Mouse (Mus musculus) right cerebral cortex, postnatal 4 days (tissue): Measurements from ENCODE around the gene Ggta1.

Experiments
- DNase-seq: peaks from one replicate; pipeline ENCODE4 v3.0.0-alpha.2; 2022

The Ggta1 gene

GRCm38 (mm10) chr2:35490458-35491111, 27.6 kb upstream of the Ggta1 start:
- no peak for DNase-seq

- no peak for DNase-seq
These were observed 24.7 kb upstream of the Ggta1 start for GRCm38 (mm10) chr2:35487700-35488099.

- no peak for DNase-seq
These were observed 24.1 kb upstream of the Ggta1 start for GRCm38 (mm10) chr2:35486981-35487655.

GRCm38 (mm10) chr2:35484102-35484501, 21.1 kb upstream of the Ggta1 start:
- DNase-seq = no peak

- no peak for DNase-seq
These were observed 20.4 kb upstream of the Ggta1 start for GRCm38 (mm10) chr2:35483402-35483801.

DNA sequence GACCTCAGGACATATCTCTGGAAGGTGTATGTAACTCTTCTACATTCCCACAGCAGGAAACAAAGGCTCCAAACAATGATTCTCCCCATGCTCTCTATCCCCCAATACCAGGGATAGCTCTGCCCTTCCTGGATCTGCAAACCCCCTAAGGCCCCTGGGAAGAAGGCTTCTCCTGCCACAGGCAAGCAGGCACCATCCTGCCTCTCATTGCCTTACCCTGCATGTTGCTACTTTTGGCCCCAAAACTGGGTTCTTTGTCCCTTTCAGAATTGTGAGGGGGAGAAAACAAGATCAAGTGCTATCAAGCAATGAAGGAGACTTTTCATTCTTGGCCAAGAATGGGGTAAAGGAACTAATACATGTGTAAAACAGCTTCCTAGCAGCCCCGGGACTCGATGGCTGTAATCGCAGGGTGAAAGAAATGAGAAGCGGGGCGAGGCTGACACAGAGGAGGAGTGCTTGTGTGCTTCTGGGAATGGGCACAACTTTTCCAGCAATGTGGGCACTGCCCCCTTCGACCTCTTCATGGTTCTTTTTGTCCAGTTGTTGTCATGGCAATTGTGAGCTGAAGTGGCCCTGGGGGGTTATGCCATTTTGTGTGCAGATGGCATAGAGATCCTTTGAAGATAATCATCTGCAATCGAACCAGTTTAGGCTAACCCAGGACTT, 18.4 kb upstream of the Ggta1 start:
- DNase-seq = no peak

DNA sequence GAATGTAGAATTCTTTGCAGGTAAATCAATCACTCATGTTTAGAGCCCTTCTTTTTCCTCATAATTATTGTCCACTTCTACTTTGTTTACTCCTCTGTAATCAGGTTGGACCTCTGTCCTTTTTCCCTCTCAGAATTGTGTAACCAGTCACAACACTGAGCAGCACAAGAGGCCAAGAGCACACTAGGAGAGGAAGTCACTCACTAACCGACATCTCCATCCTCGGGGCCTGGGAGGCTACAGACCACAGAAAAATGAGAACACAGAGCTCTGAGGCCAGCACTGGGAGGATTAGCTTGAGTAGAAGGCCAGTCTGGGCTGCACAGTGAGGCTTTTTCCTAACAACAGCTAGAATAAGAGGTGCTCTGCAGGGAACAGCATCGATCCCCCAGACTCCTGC, 17.0 kb upstream of the Ggta1 start:
- no peak for DNase-seq

DNA sequence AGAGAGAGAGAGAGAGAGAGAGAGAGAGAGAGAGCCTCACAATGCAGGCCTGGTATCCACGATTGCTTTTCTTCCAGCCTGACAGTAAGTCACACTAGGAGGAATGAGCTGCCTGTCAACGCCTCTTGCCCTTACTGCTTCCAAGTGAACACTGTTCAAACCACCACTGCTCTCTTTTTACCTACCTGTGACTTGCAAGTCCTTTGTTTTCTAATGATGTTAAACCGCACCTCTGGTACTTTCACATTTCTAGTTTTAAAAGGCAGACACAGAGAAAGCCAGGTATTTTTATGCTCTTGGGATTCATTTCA, 15.7 kb upstream of the Ggta1 start:
- no peak for DNase-seq

GRCm38 (mm10) chr2:35477999-35478811, 15.2 kb upstream of the Ggta1 start:
- no peak for DNase-seq

GRCm38 (mm10) chr2:35477321-35477720, 14.3 kb upstream of the Ggta1 start:
- DNase-seq = peak; percentile 43

DNA sequence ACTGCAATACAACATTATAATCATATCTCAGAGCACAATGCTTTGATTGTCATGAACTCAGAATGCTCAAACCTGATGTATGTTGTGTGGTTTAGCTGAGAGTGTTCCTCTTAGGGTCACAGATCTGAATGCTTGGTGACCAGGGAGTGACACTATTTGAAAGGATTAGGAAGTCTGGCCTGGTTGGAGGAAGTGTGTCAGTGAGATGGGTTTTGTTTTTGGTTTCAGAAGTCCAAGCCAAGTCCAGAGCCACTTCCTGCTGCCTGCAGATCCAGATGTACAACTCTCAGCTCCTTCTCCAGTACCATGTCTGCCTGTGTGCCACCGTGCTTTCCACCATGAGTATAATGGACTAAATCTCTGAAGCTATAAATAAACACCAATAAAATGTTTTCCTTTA, 11.9 kb upstream of the Ggta1 start:
- DNase-seq = no peak

GRCm38 (mm10) chr2:35469266-35469665, 6.2 kb upstream of the Ggta1 start:
- no peak for DNase-seq

DNA sequence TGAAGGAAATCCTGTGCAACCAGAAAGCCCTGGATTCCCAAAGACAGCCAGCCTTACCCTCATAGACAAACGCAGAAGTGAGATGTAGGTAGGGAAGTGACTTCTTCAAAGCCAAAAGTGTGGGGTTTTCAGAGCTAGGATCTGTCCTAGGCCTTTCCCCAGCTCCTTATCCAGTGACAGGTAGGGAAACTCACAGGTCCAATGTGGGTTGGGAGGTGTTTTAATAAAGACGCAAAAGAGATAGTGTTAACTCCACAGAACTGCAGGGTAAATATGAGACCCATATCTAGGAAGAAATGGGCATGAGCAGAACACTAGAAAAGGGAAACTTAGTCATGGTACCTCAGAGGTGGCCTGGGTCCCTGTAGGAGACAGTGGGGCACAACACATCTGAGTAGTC, 5.2 kb upstream of the Ggta1 start:
- no peak for DNase-seq

- no peak for DNase-seq
These were observed 4.8 kb upstream of the Ggta1 start for GRCm38 (mm10) chr2:35467855-35468254.

GRCm38 (mm10) chr2:35465677-35466076, 2.6 kb upstream of the Ggta1 start:
- no peak for DNase-seq

DNA sequence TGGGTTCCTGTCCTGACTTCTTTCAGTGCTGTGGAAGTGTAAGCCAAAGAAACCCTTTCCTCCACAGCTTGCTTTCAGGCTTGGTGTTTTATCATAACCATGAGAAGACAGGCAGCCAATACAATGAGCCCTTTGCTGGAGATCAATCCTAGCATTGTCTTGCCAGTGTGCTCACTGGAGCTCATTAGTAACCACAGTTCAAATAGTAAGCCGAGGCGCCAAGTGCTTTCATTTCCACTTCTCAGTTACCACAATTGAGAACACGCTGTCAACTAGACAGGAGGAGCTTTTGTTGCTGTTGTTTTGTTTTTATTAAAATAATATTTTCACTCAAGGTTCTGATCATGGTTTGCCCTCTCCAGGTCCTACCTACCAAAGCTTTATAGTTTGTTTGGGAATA, 1.5 kb upstream of the Ggta1 start:
- DNase-seq = no peak

DNA sequence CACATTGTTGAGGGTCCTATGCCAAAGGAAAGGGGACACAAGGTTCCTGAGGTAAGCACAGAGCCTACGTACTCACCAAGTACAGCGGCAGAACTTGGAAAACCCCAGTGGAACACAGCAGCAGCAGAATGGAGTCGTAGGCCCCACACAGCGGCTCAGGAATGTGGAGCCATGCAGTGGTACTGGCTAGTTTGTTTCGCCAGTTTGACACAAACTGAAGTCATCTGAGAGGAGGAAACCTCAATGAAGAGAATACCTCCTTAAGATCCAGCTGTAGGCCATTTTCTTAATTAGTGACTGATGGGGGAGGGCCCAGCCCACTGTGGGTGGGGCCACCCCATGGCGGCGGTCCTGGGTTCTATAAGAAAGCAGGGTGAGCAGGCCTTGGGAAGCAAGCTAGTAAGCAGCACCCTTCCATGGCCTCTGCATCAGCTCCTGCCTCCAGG, 1.1 kb upstream of the Ggta1 start:
- no peak for DNase-seq

DNA sequence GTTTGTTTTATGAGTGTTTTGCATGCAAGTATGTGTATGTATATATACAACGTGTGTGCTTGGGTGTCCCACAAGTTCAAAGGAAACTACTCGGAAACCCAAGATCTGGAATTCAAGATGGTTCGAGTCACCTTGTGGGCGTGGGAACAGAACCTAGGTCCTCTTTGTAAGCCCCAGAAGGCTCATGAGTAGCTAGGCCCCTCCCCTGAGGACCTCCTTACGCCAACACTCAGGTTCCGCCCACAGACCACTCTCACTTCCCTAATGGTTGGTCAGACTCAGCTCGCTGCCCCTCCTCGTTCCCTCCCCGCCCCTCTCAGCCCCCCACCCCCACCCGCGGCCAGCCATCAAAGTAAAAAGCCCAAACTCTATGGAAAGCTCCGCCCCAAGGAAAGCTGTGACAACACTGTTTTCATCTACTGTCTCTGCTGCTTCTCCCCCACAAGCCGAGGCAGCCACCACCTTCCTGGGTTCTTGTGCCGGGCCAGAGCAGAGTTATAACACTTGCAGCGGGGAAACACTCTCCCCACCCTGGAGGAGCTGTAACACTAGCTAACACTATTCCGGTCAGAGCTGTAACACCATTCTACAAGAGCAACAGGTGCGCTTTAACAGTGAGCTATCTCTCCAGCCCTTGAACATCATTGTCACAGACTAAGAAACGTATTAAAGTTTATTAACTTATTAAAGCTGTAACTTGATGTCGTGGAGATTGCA, 499 bp upstream of the Ggta1 start:
- DNase-seq = no peak

- DNase-seq = no peak
These were observed 852 bp downstream of the Ggta1 start for GRCm38 (mm10) chr2:35461971-35462787.

- DNase-seq = no peak
These were observed 1.7 kb downstream of the Ggta1 start for GRCm38 (mm10) chr2:35461131-35461947.

GRCm38 (mm10) chr2:35460378-35460880, 2.6 kb downstream of the Ggta1 start:
- DNase-seq = no peak
